Mouse (Mus musculus) granulocyte monocyte progenitor cell, adult 5-6 weeks (primary cell): ENCODE measurements around the gene Zfp81. TPM values are rescaled to one million over a fixed set of nuclear protein-coding genes. Genes with fewer than 3 reads are reported as not detected.
"Not testable (repeated sequence)": the region's sequence is repeated elsewhere in the genome, so short reads cannot be mapped to it uniquely, and the experiment has no call there.

ENCODE experiments used
- ATAC-seq: replicated peaks from 2 replicates; pipeline ENCODE4 v1.8.0; 2016; ENCODE audit warnings: mild to moderate bottlenecking, moderate TSS enrichment, inconsistent platforms; ENCODE audit not compliant: poor library complexity, severe bottlenecking
- total RNA-seq, 2 experiments: library from RNA; stranded (forward) in 1 of 2; stranded (reverse) in 1 of 2; fragments of 200-712, 200-1000 nt in 1 of 2; fragments of >200 nt in 1 of 2; fragmentation: Nextera tagmentation in 1 of 2; gene quantifications; 2 replicates each; pipeline ENCODE4 v1.2.3; 2014 to 2017

The Zfp81 gene
- total RNA-seq (2014; fragmentation: Nextera tagmentation), result 10.3 and 13.0 TPM in 2 replicates
- 7.5 and 16.3 TPM in 2 replicates for total RNA-seq (2017)

GRCm38 (mm10) chr17:33358411-33359384 is at the start of gene Zfp81:
TSS of gene Zfp81 (minus strand) at chr17:33358878.
- peak; percentile 100 for ATAC-seq

GRCm38 (mm10) chr17:33394182-33395034 is 35.7 kb upstream of the Zfp81 start, which contains the start of gene Zfp101:
TSS of gene Zfp101 (minus strand) at chr17:33394641.
- ATAC-seq, result peak; percentile 100

- no peak for ATAC-seq
Measured at GRCm38 (mm10) chr17:33392271-33392670, 33.6 kb upstream of the Zfp81 start.

GRCm38 (mm10) chr17:33385705-33386104 is 27.0 kb upstream of the Zfp81 start:
- no peak for ATAC-seq

DNA sequence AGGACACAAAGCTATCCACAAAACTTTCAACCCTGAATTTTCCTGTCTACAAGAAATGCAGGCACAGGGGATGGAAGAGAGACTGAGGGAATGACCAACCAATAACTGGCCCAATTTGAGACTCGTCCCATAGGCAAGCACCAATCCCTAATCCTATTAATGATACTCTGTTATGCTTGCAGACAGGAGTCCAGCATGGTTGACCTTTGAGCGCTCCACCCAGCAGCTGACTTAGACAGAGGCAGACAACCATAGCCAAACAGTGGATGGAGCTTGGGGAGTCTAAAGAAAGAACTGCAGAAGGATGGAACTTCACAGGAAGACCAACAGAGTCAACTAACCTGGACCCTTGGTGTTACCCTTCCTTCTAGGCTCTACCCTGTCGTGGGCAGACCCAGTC is 14.1 kb upstream of the Zfp81 start:
- no peak for ATAC-seq

DNA sequence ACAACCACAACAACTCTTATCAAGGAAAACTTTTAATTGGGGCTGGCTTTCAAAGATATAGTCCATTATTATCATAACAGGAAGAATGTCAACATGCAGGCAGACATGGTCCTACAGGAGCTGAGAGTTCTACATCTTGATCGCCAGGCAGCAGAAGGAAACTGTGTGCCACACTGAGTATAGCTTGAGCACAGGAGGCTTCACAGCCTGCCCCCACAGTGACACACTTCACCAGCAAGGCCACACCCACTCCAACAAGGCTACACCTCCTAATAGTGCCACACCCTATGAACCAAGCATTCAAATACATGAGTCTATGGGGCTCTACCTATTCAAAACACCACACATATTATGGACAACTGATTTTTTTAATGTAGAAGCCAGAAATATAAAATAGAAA is 5.7 kb downstream of the Zfp81 start:
- ATAC-seq, result no peak

DNA sequence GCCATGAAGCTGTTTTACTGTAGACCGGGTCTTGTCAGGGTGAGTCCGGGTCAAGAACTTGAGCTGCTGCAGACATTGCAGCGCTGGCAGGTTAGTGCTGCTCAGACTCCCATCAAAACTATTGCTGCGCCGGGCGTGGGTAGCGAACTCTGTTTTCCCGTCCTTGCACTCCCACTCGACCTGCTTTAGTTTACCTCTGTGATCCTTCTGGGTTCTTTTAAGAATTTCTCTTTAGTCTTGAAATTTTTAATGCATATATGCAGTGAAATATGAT is 68.9 kb downstream of the Zfp81 start:
- not testable (repeated sequence) for ATAC-seq

DNA sequence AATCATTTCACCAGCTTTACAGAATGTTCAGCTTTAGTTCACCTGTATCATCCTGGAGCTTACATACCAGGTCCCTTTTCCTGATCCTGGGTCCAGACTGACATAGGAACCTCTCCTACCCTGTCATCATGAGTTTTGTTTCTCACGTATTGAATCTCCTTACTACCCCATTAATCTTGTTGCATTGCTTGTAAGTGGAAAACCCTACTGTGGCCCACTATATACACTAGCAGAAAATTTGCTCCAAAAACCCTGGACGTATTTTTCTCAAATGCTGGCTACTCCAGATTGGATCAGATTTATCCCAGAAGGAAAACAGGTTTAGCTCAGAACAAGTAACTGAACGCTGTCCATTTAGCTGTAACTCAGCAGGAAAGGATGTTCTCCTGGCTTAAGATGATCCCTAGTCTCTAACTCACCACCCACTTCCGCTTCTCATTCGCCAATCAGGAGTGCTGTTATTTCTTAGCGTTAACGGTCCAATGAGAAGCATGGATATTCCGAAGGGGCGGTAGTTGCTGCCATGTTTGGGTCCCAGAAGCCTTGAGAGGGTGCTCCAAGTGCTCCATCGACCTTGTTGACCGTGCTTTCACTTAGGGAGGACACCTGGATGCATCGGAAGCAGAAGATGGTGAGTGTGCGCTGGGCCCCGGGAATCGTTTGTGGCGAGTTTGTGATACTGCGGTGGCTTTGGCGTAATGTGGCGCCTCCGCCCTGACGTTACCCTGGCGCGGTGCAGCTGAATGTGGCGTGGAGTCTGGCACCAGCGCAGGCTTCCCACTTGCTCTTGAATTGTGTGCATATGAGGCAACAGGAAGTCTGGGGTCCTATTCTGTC is 69.4 kb downstream of the Zfp81 start, which contains the start of gene Zfp955b:
Gene Zfp955b, plus strand, starts transcription at position 506 of the 837 bp plus-strand sequence.
- ATAC-seq, result peak; percentile 98

Other genes starting within 250 kb of the Zfp81 start
- not detected in 2 replicates for gene Morc2b, start 219.2 kb downstream of the Zfp81 start, total RNA-seq (2014; fragmentation: Nextera tagmentation)
- gene Morc2b, start 219.2 kb downstream of the Zfp81 start, total RNA-seq (2017), result not detected in 2 replicates
- not detected in 2 replicates for gene Olfr55, start 190.4 kb downstream of the Zfp81 start, total RNA-seq (2014; fragmentation: Nextera tagmentation)
- gene Olfr55, start 190.4 kb downstream of the Zfp81 start, total RNA-seq (2017), result not detected in 2 replicates
- gene Olfr239, start 167.6 kb downstream of the Zfp81 start, total RNA-seq (2014; fragmentation: Nextera tagmentation), result not detected in 2 replicates
- gene Olfr239, start 167.6 kb downstream of the Zfp81 start, total RNA-seq (2017), result not detected in 2 replicates
- gene Olfr1564, start 137.2 kb downstream of the Zfp81 start, total RNA-seq (2014; fragmentation: Nextera tagmentation), result not detected in 2 replicates
- not detected in 2 replicates for gene Olfr1564, start 137.2 kb downstream of the Zfp81 start, total RNA-seq (2017)
- 10.4 and 15.0 TPM in 2 replicates for gene Zfp955a, start 103.7 kb downstream of the Zfp81 start, total RNA-seq (2014; fragmentation: Nextera tagmentation)
- gene Zfp955a, start 103.7 kb downstream of the Zfp81 start, total RNA-seq (2017), result 15.6 and 18.9 TPM in 2 replicates
- not detected in 2 replicates for gene Olfr63, start 94.2 kb downstream of the Zfp81 start, total RNA-seq (2014; fragmentation: Nextera tagmentation)
- gene Olfr63, start 94.2 kb downstream of the Zfp81 start, total RNA-seq (2017), result not detected in 2 replicates
- gene Zfp955b, start 69.3 kb downstream of the Zfp81 start, total RNA-seq (2014; fragmentation: Nextera tagmentation), result 5.9 and 6.4 TPM in 2 replicates
- 7.2 and 9.9 TPM in 2 replicates for gene Zfp955b, start 69.3 kb downstream of the Zfp81 start, total RNA-seq (2017)
- 19.7 and 22.6 TPM in 2 replicates for gene Zfp101, start 35.8 kb upstream of the Zfp81 start, total RNA-seq (2014; fragmentation: Nextera tagmentation)
- 14.2 and 24.1 TPM in 2 replicates for gene Zfp101, start 35.8 kb upstream of the Zfp81 start, total RNA-seq (2017)
- gene Actl9, start 74.0 kb upstream of the Zfp81 start, total RNA-seq (2014; fragmentation: Nextera tagmentation), result not detected in 2 replicates
- gene Actl9, start 74.0 kb upstream of the Zfp81 start, total RNA-seq (2017), result not detected in 2 replicates
- gene Adamts10, start 165.3 kb upstream of the Zfp81 start, total RNA-seq (2014; fragmentation: Nextera tagmentation), result 36.8 and 48.4 TPM in 2 replicates
- gene Adamts10, start 165.3 kb upstream of the Zfp81 start, total RNA-seq (2017), result 18.3 and 19.7 TPM in 2 replicates
- gene Myo1f, start 196.8 kb upstream of the Zfp81 start, total RNA-seq (2014; fragmentation: Nextera tagmentation), result 93.6 and 116 TPM in 2 replicates
- 108 and 121 TPM in 2 replicates for gene Myo1f, start 196.8 kb upstream of the Zfp81 start, total RNA-seq (2017)